Mouse (Mus musculus) layer of hippocampus, postnatal 25 days (tissue): Measurements from ENCODE around the gene Gm4847. TPM values are rescaled to one million over a fixed set of nuclear protein-coding genes. Genes with fewer than 3 reads are reported as not detected.

Experiments
- DNase-seq, 2 experiments: peaks; one replicate each; pipeline ENCODE4 v3.0.0; 2022; ENCODE audit warnings: mixed read lengths in 2 of 2, low spot score in 1 of 2; ENCODE audit errors: extremely low spot score in 1 of 2
- microRNA-seq, 2 experiments: library from miRNA; unstranded; fragments of <30 nt; microRNA quantifications; one replicate each; pipeline ENCODE4 v1.2.0; 2021
- total RNA-seq, 2 experiments: library from RNA; stranded (reverse); gene quantifications; 2 replicates each; pipeline ENCODE4 v1.2.3; 2021

Gm4847 gene
- not detected for total RNA-seq

- no peak for DNase-seq
These were observed at the start of gene Gm4847 for GRCm38 (mm10) chr1:166647593-166647992. Gene Gm4847 (minus strand): TSS chr1:166647693.

DNA sequence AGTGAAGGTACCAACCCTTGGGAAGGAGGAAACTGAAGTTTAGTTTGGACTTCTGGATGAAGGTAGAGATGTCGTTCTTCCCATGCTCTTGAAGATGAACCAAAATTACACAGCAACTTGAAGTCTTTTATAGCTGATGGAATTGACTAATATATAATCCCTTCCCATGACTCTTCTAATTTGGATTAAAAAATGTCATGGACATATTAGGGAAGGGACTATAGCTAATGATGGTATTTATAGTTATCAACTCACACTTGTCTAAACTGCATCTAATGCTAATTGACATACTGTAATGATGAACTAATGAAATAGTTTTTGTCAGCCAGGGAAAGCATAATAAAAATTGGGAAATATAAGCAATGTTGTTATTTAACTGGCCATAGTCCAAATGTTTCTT is 34.3 kb upstream of the Gm4847 start, which contains the start of gene Fmo9:
Gene Fmo9 (minus strand): TSS at position 101 of the 400 bp plus-strand sequence.
- no peak for DNase-seq

GRCm38 (mm10) chr1:166669264-166669663 is 21.8 kb upstream of the Gm4847 start:
- DNase-seq = no peak

GRCm38 (mm10) chr1:166660800-166661199 is 13.3 kb upstream of the Gm4847 start:
- no peak for DNase-seq

Small RNAs within 50 kb of the gene (microRNA-seq; reads per million reads assigned to microRNA genes)
- 0 reads per million in 2 experiments for gene Gm22992

Other genes starting within 250 kb of the Gm4847 start
- 10 to 100 TPM; 28.2 to 31.9 TPM for gene Pogk, start 237.8 kb downstream of the Gm4847 start, total RNA-seq
- gene Gm4846, start 150.1 kb downstream of the Gm4847 start, total RNA-seq = not detected
- gene Fmo9, start 34.2 kb upstream of the Gm4847 start, total RNA-seq = not detected